Mouse (Mus musculus): ENCODE data around the gene Mef2d. TPM values are rescaled to one million over a fixed set of nuclear protein-coding genes. Genes with fewer than 3 reads are reported as not detected.

The Mef2d gene
- polyA plus RNA-seq, 1 experiment from 2014 or later = 20.8 TPM

GRCm38 (mm10) chr3:88139243-88140177 lies 2.7 kb upstream of the Mef2d start:
- WGBS = 16% methylated on average over 25 of the region's 25 CpGs
- Histone ChIP-seq H3K36me3 (no peaks in the 10 kb centered on the region), H3K27ac (peak overlapping the region; percentile 100), H3K9ac (peak overlapping the region; percentile 63), H3K4me2 (replicated peaks) (peak overlapping the region; percentile 93), H3K4me1 (replicated peaks) (peaks cover 43% of the 10 kb centered on the region), H3K4me3 (replicated peaks) (peak overlapping the region; percentile 55), H3K9me3 (no peaks in the 10 kb centered on the region), H3K27me3 (replicated peaks) (no peaks in the 10 kb centered on the region)
- no peak for ATAC-seq

DNA sequence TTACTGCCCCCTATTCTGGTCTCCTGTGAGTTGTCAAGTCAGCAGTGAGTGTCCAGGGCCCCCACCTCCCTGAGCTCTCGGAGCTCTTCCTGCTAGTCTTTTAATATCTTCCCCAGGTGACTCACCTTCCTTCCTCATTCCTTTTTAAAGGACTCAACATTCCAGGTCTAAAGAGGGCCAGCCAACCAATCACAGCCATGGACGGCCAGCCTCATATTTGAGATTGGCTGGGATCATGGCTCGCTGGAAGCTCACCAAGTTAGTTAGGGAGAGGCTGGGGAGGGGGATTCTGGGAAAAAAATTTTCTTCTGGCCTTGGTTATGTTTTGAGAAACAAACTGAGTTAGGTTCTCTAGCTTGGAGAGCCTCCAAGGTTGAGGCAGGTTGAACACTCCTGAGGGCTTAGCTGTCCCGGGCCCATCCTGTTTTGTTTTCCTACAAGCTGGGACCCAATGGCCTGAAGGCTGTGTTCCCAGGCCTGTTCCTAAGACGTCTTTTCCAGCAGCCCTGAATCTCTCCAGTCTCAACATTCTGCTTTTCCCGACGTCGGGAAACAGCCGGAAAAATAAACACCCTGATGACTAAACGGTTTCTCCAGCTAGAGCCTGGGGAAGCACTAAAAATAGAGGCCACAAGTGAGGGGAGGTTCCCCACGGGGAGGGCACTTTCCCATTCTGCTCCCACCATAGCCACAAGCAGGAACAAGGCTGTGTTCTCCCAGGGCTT lies 1.8 kb upstream of the Mef2d start:
- Histone ChIP-seq H3K36me3 (no peaks in the 10 kb centered on the region), H3K4me2 (replicated peaks) (peak overlapping the region; percentile 93), H3K27me3 (replicated peaks) (no peaks in the 10 kb centered on the region), H3K9me3 (no peaks in the 10 kb centered on the region), H3K27ac (peak overlapping the region; percentile 100), H3K4me1 (replicated peaks) (peaks cover 51% of the 10 kb centered on the region), H3K4me3 (replicated peaks) (no peak overlapping the region; the same call in 1 of the 2 replicates), H3K9ac (no peak overlapping the region)
- ATAC-seq = no peak
- WGBS = 7% methylated on average over 11 of the region's 11 CpGs

- ATAC-seq = no peak
- Histone ChIP-seq H3K4me1 (replicated peaks) (peaks cover 58% of the 10 kb centered on the region), H3K27me3 (replicated peaks) (no peaks in the 10 kb centered on the region), H3K27ac (peak overlapping the region; percentile 100), H3K36me3 (no peaks in the 10 kb centered on the region), H3K9me3 (no peaks in the 10 kb centered on the region), H3K9ac (peak overlapping the region; percentile 23), H3K4me3 (replicated peaks) (peak overlapping the region; percentile 87), H3K4me2 (replicated peaks) (peak overlapping the region; percentile 93)
- WGBS = 32% methylated on average over 6 of the region's 6 CpGs
Measured at GRCm38 (mm10) chr3:88140903-88141430, 1.2 kb upstream of the Mef2d start.

DNA sequence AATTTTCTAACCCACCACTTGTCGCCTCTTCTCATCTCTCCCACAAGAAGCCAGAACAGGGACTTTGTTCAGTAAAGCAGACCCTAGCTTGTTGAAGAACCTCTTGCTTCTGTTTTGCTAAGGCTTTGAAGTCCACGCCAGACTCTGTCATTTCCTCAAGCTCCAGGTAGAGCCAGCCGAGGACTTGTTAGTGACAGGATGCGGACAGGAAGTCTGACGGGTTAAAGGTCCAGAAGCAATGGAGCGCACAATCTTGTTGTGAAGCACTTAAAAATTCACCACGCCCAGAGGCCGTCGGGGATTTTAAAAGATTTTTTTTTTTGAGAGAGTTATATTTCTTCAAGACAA lies 759 bp upstream of the Mef2d start:
- no peak for ATAC-seq
- H3K9me3 ChIP-seq = no peaks in the 10 kb centered on the region
- H3K4me3 ChIP-seq (replicated peaks) = peak overlapping the region; percentile 87
- WGBS = 6% methylated on average over 9 of the region's 9 CpGs
- peak overlapping the region; percentile 93 for H3K4me2 ChIP-seq (replicated peaks)
- H3K9ac ChIP-seq = peak overlapping the region; percentile 96
- peaks cover 62% of the 10 kb centered on the region for H3K4me1 ChIP-seq (replicated peaks)
- peak overlapping the region; percentile 100 for H3K27ac ChIP-seq
- no peaks in the 10 kb centered on the region for H3K36me3 ChIP-seq
- no peaks in the 10 kb centered on the region for H3K27me3 ChIP-seq (replicated peaks)

- Histone ChIP-seq H3K27ac (peak overlapping the region; percentile 100), H3K9me3 (no peaks in the 10 kb centered on the region), H3K4me3 (replicated peaks) (peak overlapping the region; percentile 87), H3K36me3 (no peaks in the 10 kb centered on the region), H3K27me3 (replicated peaks) (no peaks in the 10 kb centered on the region), H3K4me2 (replicated peaks) (peak overlapping the region; percentile 93), H3K4me1 (replicated peaks) (peaks cover 68% of the 10 kb centered on the region), H3K9ac (peak overlapping the region; percentile 96)
- under 1% methylated on average over 55 of the region's 57 CpGs for WGBS
- ATAC-seq = peak; percentile 21
Measured at GRCm38 (mm10) chr3:88142546-88142915, 359 bp downstream of the Mef2d start.

GRCm38 (mm10) chr3:88142916-88143771 lies 972 bp downstream of the Mef2d start:
- peak; percentile 3; the same call in 1 of the 2 replicates for ATAC-seq
- peaks cover 72% of the 10 kb centered on the region for H3K4me1 ChIP-seq (replicated peaks)
- no peaks in the 10 kb centered on the region for H3K36me3 ChIP-seq

DNA sequence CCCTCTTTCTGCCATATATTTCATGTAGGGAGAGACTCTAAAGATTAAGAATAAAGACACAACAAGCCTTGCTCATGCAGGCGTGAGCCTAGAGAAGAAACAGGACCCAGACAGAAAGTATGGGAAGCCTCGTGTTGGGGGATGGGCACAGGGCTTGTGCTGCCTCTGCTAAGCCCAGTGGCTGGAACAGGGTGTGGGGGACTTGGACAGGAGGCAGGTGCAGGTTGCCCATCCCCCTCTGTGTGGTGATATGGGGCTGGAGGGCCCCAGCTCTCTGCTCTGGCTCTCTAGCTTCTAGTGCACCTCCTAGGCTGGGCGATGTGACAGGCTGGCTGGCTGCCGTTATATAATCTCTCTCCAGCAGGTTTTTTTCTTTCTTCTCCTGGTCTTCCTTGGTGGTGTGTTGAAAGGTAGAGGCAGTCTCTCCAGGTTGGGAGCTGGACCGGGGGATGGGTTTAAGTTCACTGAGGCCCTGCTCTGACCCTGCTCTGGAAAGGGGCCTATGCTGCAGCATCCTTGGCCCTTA lies 1.9 kb downstream of the Mef2d start:
- ATAC-seq = no peak
- Histone ChIP-seq H3K4me2 (replicated peaks) (peak overlapping the region; percentile 93), H3K9ac (peak overlapping the region; percentile 96), H3K4me1 (replicated peaks) (peaks cover 80% of the 10 kb centered on the region), H3K9me3 (no peaks in the 10 kb centered on the region), H3K4me3 (replicated peaks) (peak overlapping the region; percentile 87), H3K36me3 (no peaks in the 10 kb centered on the region), H3K27me3 (replicated peaks) (no peaks in the 10 kb centered on the region), H3K27ac (peak overlapping the region; percentile 100)
- 18% methylated on average over 5 of the region's 5 CpGs for WGBS

More at GRCm38 (mm10) chr3:88142916-88143771, 972 bp downstream of the Mef2d start:
- Histone ChIP-seq H3K27me3 (replicated peaks) (no peaks in the 10 kb centered on the region), H3K27ac (peak overlapping the region; percentile 100), H3K4me2 (replicated peaks) (peak overlapping the region; percentile 93), H3K9me3 (no peaks in the 10 kb centered on the region), H3K4me3 (replicated peaks) (peak overlapping the region; percentile 87), H3K9ac (peak overlapping the region; percentile 96)
- WGBS = under 1% methylated on average over 33 of the region's 33 CpGs

DNA sequence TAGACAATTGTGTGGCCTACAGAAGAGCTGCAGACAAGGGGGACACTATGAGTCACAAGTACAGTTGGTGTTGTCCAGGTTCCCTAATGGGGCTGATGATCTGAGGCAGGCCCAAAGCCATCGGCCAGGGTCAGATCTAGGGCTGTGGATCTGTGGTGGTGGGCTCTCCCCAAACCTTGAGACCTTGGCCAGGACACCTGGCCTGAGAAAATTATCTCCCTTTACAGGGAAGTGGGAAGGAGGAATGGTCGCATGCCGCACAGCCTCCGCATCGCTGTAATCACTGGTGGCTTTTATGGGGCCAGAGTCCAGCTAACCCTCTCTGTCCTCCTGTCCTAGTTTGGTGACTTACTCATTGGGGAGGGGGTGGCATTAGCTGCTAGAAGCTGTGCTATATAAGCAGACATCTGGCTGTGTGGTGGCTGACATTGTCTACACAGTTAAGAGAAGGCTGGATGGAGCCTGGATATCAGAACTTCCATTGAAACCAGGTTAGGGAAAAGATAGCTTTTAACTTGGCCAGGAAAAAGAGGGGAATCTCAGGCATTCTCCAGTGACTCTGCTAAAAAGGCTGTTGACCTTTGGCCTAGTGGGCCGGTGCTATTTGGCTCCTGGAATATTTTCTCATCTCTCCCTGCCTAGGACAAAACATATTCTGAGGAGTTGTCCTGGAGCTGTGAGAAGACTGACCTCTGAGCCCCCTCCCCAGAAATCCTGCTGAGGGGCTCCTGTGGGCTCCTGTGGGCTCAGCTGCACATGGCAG lies 2.7 kb downstream of the Mef2d start:
- 45% methylated on average over 6 of the region's 6 CpGs for WGBS
- peak overlapping the region; percentile 87 for H3K4me3 ChIP-seq (replicated peaks)
- H3K9ac ChIP-seq = peak overlapping the region; percentile 96
- H3K27me3 ChIP-seq (replicated peaks) = no peaks in the 10 kb centered on the region
- peak overlapping the region; percentile 100 for H3K27ac ChIP-seq
- no peaks in the 10 kb centered on the region for H3K36me3 ChIP-seq
- no peak for ATAC-seq
- H3K4me2 ChIP-seq (replicated peaks) = peak overlapping the region; percentile 93
- peaks cover 80% of the 10 kb centered on the region for H3K4me1 ChIP-seq (replicated peaks)
- H3K9me3 ChIP-seq = no peaks in the 10 kb centered on the region

DNA sequence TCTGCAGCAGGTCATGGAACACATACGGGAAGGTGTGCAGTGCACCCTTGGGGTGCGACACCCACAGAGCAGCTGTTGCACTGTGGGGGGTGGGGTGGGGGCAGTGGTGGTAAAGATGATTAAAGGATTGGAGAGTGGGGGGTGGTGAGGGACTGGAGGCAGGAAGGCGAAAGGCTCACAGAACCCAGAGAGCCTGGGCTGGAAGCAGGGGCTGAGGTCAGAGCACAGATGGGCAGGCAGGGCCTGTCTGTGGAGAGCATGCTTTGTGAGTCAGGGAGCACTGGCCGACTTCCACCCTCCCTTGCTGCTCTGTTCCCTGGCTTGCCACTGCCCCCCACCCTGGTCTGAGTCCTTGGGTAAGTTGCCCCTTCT lies 3.2 kb downstream of the Mef2d start:
- Histone ChIP-seq H3K9ac (peak overlapping the region; percentile 96), H3K9me3 (no peaks in the 10 kb centered on the region), H3K27ac (peak overlapping the region; percentile 100), H3K4me2 (replicated peaks) (peak overlapping the region; percentile 93), H3K36me3 (no peaks in the 10 kb centered on the region), H3K4me1 (replicated peaks) (peaks cover 82% of the 10 kb centered on the region), H3K27me3 (replicated peaks) (no peaks in the 10 kb centered on the region), H3K4me3 (replicated peaks) (0 out of 2 replicates have a peak overlapping the region, but pooled peaks have one; percentile 6)
- 25% methylated on average over 4 of the region's 4 CpGs for WGBS
- no peak for ATAC-seq

DNA sequence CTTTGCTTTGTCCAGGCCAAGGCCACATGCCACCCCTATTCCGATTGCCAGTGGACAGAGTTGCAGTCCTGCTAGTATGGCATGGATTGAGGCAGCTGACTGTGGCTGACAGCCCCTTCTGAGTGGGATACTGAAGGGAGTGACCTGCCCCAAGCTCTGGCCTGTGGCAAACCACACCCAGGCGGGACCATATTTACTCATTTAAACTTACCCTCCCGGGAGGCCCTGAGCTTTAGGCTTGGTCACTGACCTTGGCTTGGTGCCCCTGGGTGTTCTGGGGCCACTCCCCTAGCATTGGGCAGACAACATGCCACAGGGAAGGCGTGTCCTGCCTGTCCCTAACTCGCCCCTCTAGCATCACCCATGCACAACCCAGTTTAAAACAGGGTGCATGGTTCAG lies 3.8 kb downstream of the Mef2d start:
- H3K4me2 ChIP-seq (replicated peaks) = peak overlapping the region; percentile 93
- peaks cover 82% of the 10 kb centered on the region for H3K4me1 ChIP-seq (replicated peaks)
- WGBS = 47% methylated on average over 5 of the region's 5 CpGs
- H3K27ac ChIP-seq = peak overlapping the region; percentile 100; the same call in 1 of the 2 replicates
- peak overlapping the region; percentile 96 for H3K9ac ChIP-seq
- H3K4me3 ChIP-seq (replicated peaks) = no peak overlapping the region
- no peaks in the 10 kb centered on the region for H3K36me3 ChIP-seq
- no peaks in the 10 kb centered on the region for H3K27me3 ChIP-seq (replicated peaks)
- no peak for ATAC-seq
- no peaks in the 10 kb centered on the region for H3K9me3 ChIP-seq
